In the genomic region with DNA sequence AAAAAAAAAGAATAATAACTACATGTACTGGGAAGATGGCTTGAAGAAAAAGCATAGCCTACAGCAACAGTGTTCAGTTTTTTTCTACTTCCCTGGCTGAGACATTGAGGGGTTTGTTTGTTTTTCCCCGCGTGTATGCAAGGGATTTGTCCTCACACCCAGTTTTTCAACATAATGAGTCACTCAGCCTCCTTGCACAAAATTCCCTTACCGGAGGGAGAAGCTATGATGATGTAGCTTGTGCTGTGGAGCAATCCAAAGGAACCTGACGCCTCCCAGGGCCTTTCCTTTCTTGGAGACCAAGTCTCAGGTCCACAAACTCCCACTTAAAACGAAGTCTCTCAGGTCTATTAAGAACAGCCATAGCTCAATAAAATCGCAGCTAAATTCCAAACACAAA, we compare ENCODE assay signal across 24 mouse cellular contexts. TPM values are rescaled to one million over a fixed set of nuclear protein-coding genes. Genes with fewer than 3 reads are reported as not detected.
DNase-seq lines count a peak whose midpoint lies in the region; ATAC-seq lines count a peak whose summit lies in the region.
"Had no signal": no experiment of that assay in that cellular context is flagged by ENCODE, and none has a peak within 500 bp of the region (broad histone marks: within the 10 kb centered on the region; RNA-seq: fewer than 3 reads in every experiment).

No protein-coding gene starts in this region.

- no peaks in the 10 kb centered on the region for H3K36me3 ChIP-seq in kidney, embryonic 14.5 days (ENCODE audit: control insufficient read depth, insufficient read depth, low read length)
- no peaks in the 10 kb centered on the region for H3K36me3 ChIP-seq in lung, embryonic 15.5 days
- H3K36me3 ChIP-seq in intestine, embryonic 16.5 days (ENCODE audit: control insufficient read depth, insufficient read depth, low read length) = no peaks in the 10 kb centered on the region
- no peaks in the 10 kb centered on the region for H3K36me3 ChIP-seq in stomach, embryonic 14.5 days (ENCODE audit: control insufficient read depth, insufficient read depth, low read length)
- H3K36me3 ChIP-seq: embryonic facial prominence, embryonic 12.5 days; hindbrain, embryonic 15.5 days; midbrain, embryonic 10.5 days had no signal

- H3K4me1 ChIP-seq in kidney, embryonic 14.5 days (ENCODE audit: control insufficient read depth, insufficient read depth, low read length) = 0 out of 2 replicates have a peak, but pooled peaks cover 3% of the 10 kb centered on the region
- H3K4me1 ChIP-seq in lung, embryonic 15.5 days = peaks cover 11% of the 10 kb centered on the region
- H3K4me1 ChIP-seq in intestine, embryonic 16.5 days (ENCODE audit: control insufficient read depth, insufficient read depth, low read length) = peaks cover 5% of the 10 kb centered on the region; the same call in 1 of the 2 replicates
- no peaks in the 10 kb centered on the region for H3K4me1 ChIP-seq in stomach, embryonic 14.5 days (ENCODE audit: control insufficient read depth, insufficient read depth, low read length)

- DNase-seq in kidney, postnatal 14 days = no peak
- no peak for DNase-seq in lung, postnatal 25 days (ENCODE audit: low spot score)
- DNase-seq in ovary, postnatal 36 days (ENCODE audit: low spot score) = no peak
- no peak for DNase-seq in yolk sac, embryonic 10.5 days (ENCODE audit: low spot score)
- DNase-seq: adrenal gland, postnatal 25 days; cerebellum, adult 2 months; forebrain, postnatal 0 days; gastrocnemius, adult 2 months; heart, adult 2 months; kidney, adult 2 months; liver; liver, postnatal 0 days; retina, postnatal 1 day; thymus, postnatal 14 days had no signal

- no peak overlapping the region for H3K9ac ChIP-seq in kidney, embryonic 14.5 days (ENCODE audit: low read depth, low read length)
- no peak overlapping the region for H3K9ac ChIP-seq in lung, embryonic 15.5 days
- H3K9ac ChIP-seq in intestine, embryonic 16.5 days (ENCODE audit: low read depth, low read length) = no peak overlapping the region
- H3K9ac ChIP-seq in stomach, embryonic 14.5 days (replicated peaks; ENCODE audit: low read depth, low read length) = no peak overlapping the region
- H3K9ac ChIP-seq: liver, postnatal 0 days had no signal

- WGBS in kidney, embryonic 14.5 days = 31% methylated on average over 6 of the region's 6 CpGs
- WGBS in lung, embryonic 15.5 days = 14% methylated on average over 6 of the region's 6 CpGs
- WGBS in intestine, embryonic 16.5 days = 39% methylated on average over 6 of the region's 6 CpGs
- WGBS in stomach, embryonic 14.5 days = 45% methylated on average over 6 of the region's 6 CpGs

- H3K27ac ChIP-seq in kidney, embryonic 14.5 days (ENCODE audit: low read depth, low read length) = no peak overlapping the region
- H3K27ac ChIP-seq in lung, embryonic 15.5 days = no peak overlapping the region
- no peak overlapping the region for H3K27ac ChIP-seq in intestine, embryonic 16.5 days (ENCODE audit: low read length)
- no peak overlapping the region for H3K27ac ChIP-seq in stomach, embryonic 14.5 days (ENCODE audit: low read length)
- H3K27ac ChIP-seq: embryonic facial prominence, embryonic 12.5 days; gastrocnemius, adult 2 months; heart, adult 2 months; hindbrain, embryonic 15.5 days; midbrain, embryonic 10.5 days had no signal

- H3K4me2 ChIP-seq in kidney, embryonic 14.5 days (replicated peaks; ENCODE audit: low read depth, low read length) = peak overlapping the region; percentile 94
- peak overlapping the region; percentile 93 for H3K4me2 ChIP-seq in lung, embryonic 15.5 days
- peak overlapping the region; percentile 17; the same call in 1 of the 2 replicates for H3K4me2 ChIP-seq in intestine, embryonic 16.5 days (ENCODE audit: low read depth, low read length)
- H3K4me2 ChIP-seq in stomach, embryonic 14.5 days (replicated peaks; ENCODE audit: low read depth, low read length) = peak overlapping the region; percentile 91

- no peaks in the 10 kb centered on the region for H3K9me3 ChIP-seq in kidney, embryonic 14.5 days (ENCODE audit: control insufficient read depth, low read length)
- H3K9me3 ChIP-seq in lung, embryonic 15.5 days = no peaks in the 10 kb centered on the region
- no peaks in the 10 kb centered on the region for H3K9me3 ChIP-seq in intestine, embryonic 16.5 days (ENCODE audit: control insufficient read depth, low read length)
- no peaks in the 10 kb centered on the region for H3K9me3 ChIP-seq in stomach, embryonic 14.5 days (ENCODE audit: control insufficient read depth, low read depth, low read length)
- H3K9me3 ChIP-seq: embryonic facial prominence, embryonic 12.5 days; hindbrain, embryonic 15.5 days; midbrain, embryonic 10.5 days had no signal

- H3K4me3 ChIP-seq in kidney, embryonic 14.5 days (ENCODE audit: low read length) = peak overlapping the region; percentile 60; the same call in 1 of the 2 replicates
- H3K4me3 ChIP-seq in lung, embryonic 15.5 days = no peak overlapping the region
- H3K4me3 ChIP-seq in intestine, embryonic 16.5 days (ENCODE audit: low read length) = peak overlapping the region; percentile 10
- peak overlapping the region; percentile 49; the same call in 1 of the 2 replicates for H3K4me3 ChIP-seq in stomach, embryonic 14.5 days (ENCODE audit: low read depth, low read length)
- H3K4me3 ChIP-seq: heart, adult 2 months had no signal

- no peak for ATAC-seq in kidney, embryonic 14.5 days (ENCODE audit: low FRiP score, low TSS enrichment)
- ATAC-seq in lung, embryonic 15.5 days (ENCODE audit: borderline replicate concordance, extremely low read depth, low FRiP score, low TSS enrichment) = no peak
- no peak for ATAC-seq in intestine, embryonic 16.5 days
- ATAC-seq in stomach, embryonic 14.5 days (ENCODE audit: insufficient number of reproducible peaks, insufficient read depth, low FRiP score, low read depth) = no peak
- ATAC-seq: activated CD4-positive, CD25-positive, alpha-beta regulatory T cell, adult 4 months; liver, postnatal 0 days; Patski had no signal

- no peaks in the 10 kb centered on the region; the same call in 1 of the 2 replicates for H3K27me3 ChIP-seq in kidney, embryonic 14.5 days (ENCODE audit: control insufficient read depth, insufficient read depth, low read length)
- peaks cover 11% of the 10 kb centered on the region for H3K27me3 ChIP-seq in lung, embryonic 15.5 days
- peaks cover 6% of the 10 kb centered on the region for H3K27me3 ChIP-seq in intestine, embryonic 16.5 days (replicated peaks; ENCODE audit: control insufficient read depth, insufficient read depth, low read length)
- 0 out of 2 replicates have a peak, but pooled peaks cover 5% of the 10 kb centered on the region for H3K27me3 ChIP-seq in stomach, embryonic 14.5 days (ENCODE audit: control insufficient read depth, insufficient read depth, low read length)
- H3K27me3 ChIP-seq: Patski had no signal

RNA-seq across cellular contexts. Expression of gene Rasef, which starts 1.3 kb away (rescaled TPM):
- 5.8 and 13.5 TPM in 2 replicates for polyA plus RNA-seq in kidney, embryonic 14.5 days (2014; fragmentation: Nextera tagmentation; extraction: Ambion mirVana)
- 4.1 and 4.4 TPM in 2 replicates for polyA plus RNA-seq in lung, embryonic 15.5 days (2015; fragmentation: Nextera tagmentation; extraction: Ambion mirVana)
- polyA plus RNA-seq in intestine, embryonic 16.5 days (2015; fragmentation: Nextera tagmentation; extraction: Ambion mirVana) = 4.1 and 4.5 TPM in 2 replicates
- 11.3 and 11.8 TPM in 2 replicates for polyA plus RNA-seq in stomach, embryonic 14.5 days (2014; fragmentation: Nextera tagmentation; extraction: Ambion mirVana)
- polyA plus RNA-seq: activated CD4-positive, CD25-positive, alpha-beta regulatory T cell, adult 4 months; C2C12; Patski had no signal

Comparison
In these comparisons a context has a peak if more than half of its experiments do, and no peak if none do; other contexts are left out.
1. H3K4me2 ChIP-seq: peak in every context shown above with its lines; median percentile 94 in kidney, embryonic 14.5 days; 93 in lung, embryonic 15.5 days; 91 in stomach, embryonic 14.5 days; 17 in intestine, embryonic 16.5 days.